Mouse (Mus musculus): ENCODE measurements around the gene Nox1. TPM values are rescaled to one million over a fixed set of nuclear protein-coding genes. Genes with fewer than 3 reads are reported as not detected.
A peak's percentile ranks its signal among the peaks of the same experiment; 100 is the strongest.

The Nox1 gene
- polyA plus RNA-seq, 1 experiment from 2014 or later = not detected

GRCm38 (mm10) chrX:134163484-134163883 lies 58.3 kb downstream of the Nox1 start:
- 59% methylated on average over 4 of the region's 4 CpGs for WGBS
- H3K27me3 ChIP-seq (ENCODE audit: low read depth, poor library complexity, severe bottlenecking) = peaks cover 79% of the 10 kb centered on the region

GRCm38 (mm10) chrX:134162826-134163225 lies 58.9 kb downstream of the Nox1 start:
- H3K9me3 ChIP-seq (replicated peaks) = no peaks in the 10 kb centered on the region
- 0 out of 2 replicates have a peak, but pooled peaks cover 8% of the 10 kb centered on the region for H3K4me1 ChIP-seq
- peaks cover 81% of the 10 kb centered on the region for H3K27me3 ChIP-seq (ENCODE audit: low read depth, poor library complexity, severe bottlenecking)
- WGBS = 22% methylated on average over 11 of the region's 11 CpGs
- no peaks in the 10 kb centered on the region for H3K36me3 ChIP-seq
- H3K27ac ChIP-seq = no peak overlapping the region
- H3K4me3 ChIP-seq = peak overlapping the region; percentile 38
- DNase-seq (ENCODE audit: low spot score) = no peak

More at GRCm38 (mm10) chrX:134163484-134163883, 58.3 kb downstream of the Nox1 start:
- 0 out of 2 replicates have a peak, but pooled peaks cover 8% of the 10 kb centered on the region for H3K4me1 ChIP-seq
- H3K36me3 ChIP-seq = no peaks in the 10 kb centered on the region
- no peak overlapping the region for H3K27ac ChIP-seq
- no peaks in the 10 kb centered on the region for H3K9me3 ChIP-seq (replicated peaks)
- no peak overlapping the region for H3K4me3 ChIP-seq
- no peak for DNase-seq (ENCODE audit: low spot score)

- H3K27me3 ChIP-seq (ENCODE audit: low read depth, poor library complexity, severe bottlenecking) = peaks cover 80% of the 10 kb centered on the region
- WGBS = 25% methylated on average over 16 of the region's 16 CpGs
- DNase-seq (ENCODE audit: low spot score) = peak; percentile 29
Measured at GRCm38 (mm10) chrX:134162043-134162720, 59.6 kb downstream of the Nox1 start, which contains the start of gene Xkrx. TSS of gene Xkrx (minus strand) at chrX:134162076.

GRCm38 (mm10) chrX:134160442-134160841 lies 61.3 kb downstream of the Nox1 start:
- DNase-seq (ENCODE audit: low spot score) = no peak
- no peaks in the 10 kb centered on the region for H3K9me3 ChIP-seq (replicated peaks)
- no peak overlapping the region for H3K4me3 ChIP-seq
- 96% methylated on average over 2 of the region's 2 CpGs for WGBS
- 0 out of 2 replicates have a peak, but pooled peaks cover 8% of the 10 kb centered on the region for H3K4me1 ChIP-seq
- H3K27me3 ChIP-seq (ENCODE audit: low read depth, poor library complexity, severe bottlenecking) = peaks cover 75% of the 10 kb centered on the region
- no peaks in the 10 kb centered on the region for H3K36me3 ChIP-seq
- H3K27ac ChIP-seq = no peak overlapping the region

More at GRCm38 (mm10) chrX:134162043-134162720, 59.6 kb downstream of the Nox1 start, which contains the start of gene Xkrx:
- Histone ChIP-seq H3K9me3 (replicated peaks) (no peaks in the 10 kb centered on the region), H3K27ac (no peak within 1 kb of the TSS), H3K4me1 (0 out of 2 replicates have a peak, but pooled peaks cover 8% of the 10 kb centered on the region), H3K36me3 (no peaks in the 10 kb centered on the region), H3K4me3 (peak within 1 kb of the TSS; percentile 38)

GRCm38 (mm10) chrX:134158151-134158550 lies 63.6 kb downstream of the Nox1 start:
- 51% methylated on average over 7 of the region's 7 CpGs for WGBS
- H3K4me3 ChIP-seq = no peak overlapping the region
- no peak for DNase-seq (ENCODE audit: low spot score)
- H3K27ac ChIP-seq = no peak overlapping the region
- H3K4me1 ChIP-seq = 0 out of 2 replicates have a peak, but pooled peaks cover 8% of the 10 kb centered on the region
- peaks cover 75% of the 10 kb centered on the region for H3K27me3 ChIP-seq (ENCODE audit: low read depth, poor library complexity, severe bottlenecking)
- H3K36me3 ChIP-seq = no peaks in the 10 kb centered on the region
- H3K9me3 ChIP-seq (replicated peaks) = no peaks in the 10 kb centered on the region

- H3K4me1 ChIP-seq = no peaks in the 10 kb centered on the region
- no peak for DNase-seq (ENCODE audit: low spot score)
- H3K27ac ChIP-seq = no peak overlapping the region
- peaks cover 69% of the 10 kb centered on the region for H3K27me3 ChIP-seq (ENCODE audit: low read depth, poor library complexity, severe bottlenecking)
- H3K36me3 ChIP-seq = no peaks in the 10 kb centered on the region
- H3K9me3 ChIP-seq (replicated peaks) = no peaks in the 10 kb centered on the region
- 79% methylated on average over 4 of the region's 4 CpGs for WGBS
- no peak overlapping the region for H3K4me3 ChIP-seq
Measured at GRCm38 (mm10) chrX:134141986-134142385, 79.8 kb downstream of the Nox1 start.

- 93% methylated on average over 1 of the region's 1 CpGs for WGBS
- peaks cover 70% of the 10 kb centered on the region for H3K27me3 ChIP-seq (ENCODE audit: low read depth, poor library complexity, severe bottlenecking)
Measured at GRCm38 (mm10) chrX:134141551-134141950, 80.2 kb downstream of the Nox1 start.

GRCm38 (mm10) chrX:134140024-134140423 lies 81.7 kb downstream of the Nox1 start:
- Histone ChIP-seq H3K36me3 (no peaks in the 10 kb centered on the region), H3K27me3 (ENCODE audit: low read depth, poor library complexity, severe bottlenecking) (peaks cover 71% of the 10 kb centered on the region), H3K27ac (no peak overlapping the region), H3K4me1 (no peaks in the 10 kb centered on the region), H3K9me3 (replicated peaks) (no peaks in the 10 kb centered on the region), H3K4me3 (no peak overlapping the region)
- WGBS = 88% methylated on average over 6 of the region's 6 CpGs
- DNase-seq (ENCODE audit: low spot score) = no peak

More at GRCm38 (mm10) chrX:134141551-134141950, 80.2 kb downstream of the Nox1 start:
- Histone ChIP-seq H3K27ac (no peak overlapping the region), H3K9me3 (replicated peaks) (no peaks in the 10 kb centered on the region), H3K4me1 (no peaks in the 10 kb centered on the region), H3K36me3 (no peaks in the 10 kb centered on the region), H3K4me3 (no peak overlapping the region)
- no peak for DNase-seq (ENCODE audit: low spot score)

- Histone ChIP-seq H3K27me3 (ENCODE audit: low read depth, poor library complexity, severe bottlenecking) (peaks cover 86% of the 10 kb centered on the region), H3K36me3 (no peaks in the 10 kb centered on the region), H3K9me3 (replicated peaks) (no peaks in the 10 kb centered on the region), H3K4me1 (no peaks in the 10 kb centered on the region), H3K4me3 (no peak overlapping the region), H3K27ac (no peak overlapping the region)
- WGBS = 50% methylated on average over 3 of the region's 3 CpGs
- peak; percentile 28 for DNase-seq (ENCODE audit: low spot score)
Measured at GRCm38 (mm10) chrX:134133821-134134220, 87.9 kb downstream of the Nox1 start.

- Histone ChIP-seq H3K36me3 (no peaks in the 10 kb centered on the region), H3K9me3 (replicated peaks) (no peaks in the 10 kb centered on the region), H3K4me3 (no peak overlapping the region), H3K27me3 (ENCODE audit: low read depth, poor library complexity, severe bottlenecking) (peaks cover 83% of the 10 kb centered on the region), H3K27ac (no peak overlapping the region), H3K4me1 (no peaks in the 10 kb centered on the region)
- DNase-seq (ENCODE audit: low spot score) = no peak
- WGBS = 27% methylated on average over 5 of the region's 5 CpGs
Measured at GRCm38 (mm10) chrX:134132295-134132694, 89.5 kb downstream of the Nox1 start.

- Histone ChIP-seq H3K36me3 (no peaks in the 10 kb centered on the region), H3K27ac (no peak overlapping the region), H3K4me1 (no peaks in the 10 kb centered on the region), H3K9me3 (replicated peaks) (no peaks in the 10 kb centered on the region), H3K4me3 (no peak overlapping the region), H3K27me3 (ENCODE audit: low read depth, poor library complexity, severe bottlenecking) (peaks cover 93% of the 10 kb centered on the region)
- WGBS = 84% methylated on average over 3 of the region's 3 CpGs
- DNase-seq (ENCODE audit: low spot score) = no peak
Measured at GRCm38 (mm10) chrX:134128549-134128948, 93.2 kb downstream of the Nox1 start.

GRCm38 (mm10) chrX:134116417-134116816 lies 105.3 kb downstream of the Nox1 start:
- peaks cover 70% of the 10 kb centered on the region for H3K27me3 ChIP-seq (ENCODE audit: low read depth, poor library complexity, severe bottlenecking)
- WGBS = 77% methylated on average over 3 of the region's 3 CpGs
- no peak overlapping the region for H3K27ac ChIP-seq
- H3K4me1 ChIP-seq = no peaks in the 10 kb centered on the region
- no peaks in the 10 kb centered on the region for H3K36me3 ChIP-seq
- no peak for DNase-seq (ENCODE audit: low spot score)
- H3K4me3 ChIP-seq = no peak overlapping the region
- no peaks in the 10 kb centered on the region for H3K9me3 ChIP-seq (replicated peaks)

- Histone ChIP-seq H3K27ac (no peak overlapping the region), H3K9me3 (replicated peaks) (no peaks in the 10 kb centered on the region), H3K4me1 (no peaks in the 10 kb centered on the region), H3K36me3 (no peaks in the 10 kb centered on the region), H3K27me3 (ENCODE audit: low read depth, poor library complexity, severe bottlenecking) (peaks cover 82% of the 10 kb centered on the region), H3K4me3 (no peak overlapping the region)
- DNase-seq (ENCODE audit: low spot score) = no peak
- WGBS = 81% methylated on average over 3 of the region's 3 CpGs
Measured at GRCm38 (mm10) chrX:134111767-134112166, 110.0 kb downstream of the Nox1 start.

Measured in limb, embryonic 10.5 days (tissue).